Mouse (Mus musculus) heart, postnatal 0 days (tissue): Measurements from ENCODE around the gene Prkch.

Source experiments
- CTCF ChIP-seq: IDR thresholded peaks from 2 replicates; pipeline ENCODE4 v1.5.1; 2016; ENCODE audit warnings: antibody characterized with exemption, control low read depth, low read depth
- EP300 ChIP-seq: IDR thresholded peaks from 2 replicates; pipeline ENCODE4 v1.6.1; 2016; ENCODE audit warnings: antibody characterized with exemption, low read depth

DNA sequence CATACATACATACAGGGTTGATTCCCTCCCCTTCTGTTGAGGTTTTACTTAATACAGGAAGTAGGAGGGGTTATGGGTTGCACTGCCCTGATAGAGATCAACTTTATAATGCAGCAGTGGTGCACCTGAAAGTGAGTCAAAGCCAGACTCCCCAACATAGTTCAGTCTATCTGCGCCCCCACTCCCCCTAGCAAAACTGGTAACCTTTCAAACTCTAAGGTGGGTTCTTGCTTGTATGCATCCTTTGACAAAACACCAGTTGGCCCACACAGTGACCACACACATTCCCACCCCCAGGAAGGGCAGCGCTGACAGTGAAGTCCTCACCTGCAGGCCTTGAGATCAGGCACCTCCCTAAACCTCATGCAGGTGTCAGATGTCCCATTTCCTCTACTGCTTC is 135.9 kb downstream of the Prkch start:
- TF ChIP-seq CTCF (no peak), EP300 (no peak)
